Comparison of ENCODE assay signal across 8 mouse cellular contexts in the genomic region with DNA sequence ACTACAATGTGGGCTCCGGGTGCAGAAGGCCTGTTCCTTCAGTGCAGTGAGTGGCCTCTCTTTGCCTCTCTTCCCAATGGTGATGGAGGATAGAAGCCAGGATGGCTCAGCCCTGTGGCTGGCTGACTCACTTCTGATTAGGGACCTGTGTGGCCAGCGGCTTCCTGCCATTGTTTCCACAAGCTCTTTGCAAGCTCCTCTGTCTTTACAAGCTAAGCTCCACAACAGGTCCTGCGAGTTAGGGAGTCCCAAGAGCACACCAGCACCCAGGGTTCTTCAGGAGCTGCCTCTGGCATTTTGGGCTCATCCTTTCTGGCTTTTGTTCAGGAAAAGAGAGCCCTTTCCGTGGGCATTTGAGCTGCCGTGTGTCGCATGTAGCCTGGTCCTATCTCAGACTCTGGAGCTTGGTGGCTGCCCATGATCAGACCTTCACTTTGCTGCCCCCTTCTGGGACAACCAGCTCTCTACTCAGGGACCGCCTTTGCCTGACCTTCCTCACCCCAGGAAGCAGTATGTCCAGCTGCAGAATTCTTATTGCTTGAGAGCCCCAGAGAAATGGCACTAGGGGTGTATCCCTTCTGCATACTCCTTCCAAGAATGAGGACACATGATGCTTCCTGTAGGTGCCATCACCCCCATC.
A peak's percentile ranks its signal among the peaks of the same experiment; 100 is the strongest.
DNase-seq lines count a peak whose midpoint lies in the region; ATAC-seq and TF ChIP-seq lines count a peak whose summit lies in the region.

No protein-coding gene starts in this region.

- no peaks in the 10 kb centered on the region for H3K27me3 ChIP-seq in Patski
- no peaks in the 10 kb centered on the region for H3K27me3 ChIP-seq in hindbrain, embryonic 11.5 days (ENCODE audit: control insufficient read depth, insufficient read depth, low read length)

- no peaks in the 10 kb centered on the region for H3K9me3 ChIP-seq in hindbrain, embryonic 11.5 days (ENCODE audit: control insufficient read depth, low read length)

- H3K36me3 ChIP-seq in hindbrain, embryonic 11.5 days (ENCODE audit: control insufficient read depth, insufficient read depth, low read length): no peaks in the 10 kb centered on the region

- peaks cover 59% of the 10 kb centered on the region for H3K4me1 ChIP-seq in hindbrain, embryonic 11.5 days (replicated peaks; ENCODE audit: control insufficient read depth, insufficient read depth, low read length)

- peak overlapping the region; percentile 17; the same call in 1 of the 2 replicates for H3K4me2 ChIP-seq in hindbrain, embryonic 11.5 days (replicated peaks; ENCODE audit: low read depth, low read length)

- ATAC-seq in Patski: peak; percentile 57
- no peak for ATAC-seq in hindbrain, embryonic 11.5 days (ENCODE audit: low FRiP score)

- POLR2A ChIA-PET in Patski (lab: Charles Lee): interaction anchor here (0.5 to 1.9 kb wide), 4 partner anchors 76 to 148 kb away, joined by 3 to 5 read pairs (median 4); partner anchors contain the start of gene Ssbp3

- DNase-seq in Patski (ENCODE audit: low read depth, low spot score): no peak
- DNase-seq in cerebellum, adult 8-10 months: peak; percentile 84
- DNase-seq in frontal cortex, adult 2 months (ENCODE audit: extremely low spot score in 1 of 2, low spot score in 1 of 2): peak; percentile 49 to 82
- DNase-seq in hindbrain, embryonic 11.5 days (ENCODE audit: low spot score): peak; percentile 74
- DNase-seq in left cerebral cortex, adult 11 months (ENCODE audit: low spot score): peak; percentile 61
- peak; percentile 95 for DNase-seq in lung, postnatal 36 days
- peak; percentile 82 for DNase-seq in retina, postnatal 1 day
- DNase-seq in urinary bladder, adult 18-20 months (ENCODE audit: low spot score in 2 of 2): peak; percentile 67 to 78

- TF ChIP-seq CTCF in Patski (IDR thresholded peaks at IDR 0.05): peak; percentile 71

- CTCF ChIA-PET in Patski (lab: Charles Lee): interaction anchor here (0.7 to 2.0 kb wide), 8 partner anchors 11 to 176 kb away, joined by 3 to 7 read pairs (median 3); partner anchors contain the start of gene Ssbp3

- H3K27ac ChIP-seq in hindbrain, embryonic 11.5 days (ENCODE audit: low read depth, low read length): peak overlapping the region; percentile 68

- H3K4me3 ChIP-seq in hindbrain, embryonic 11.5 days (ENCODE audit: low read depth, low read length): no peak overlapping the region

- H3K9ac ChIP-seq in hindbrain, embryonic 11.5 days (ENCODE audit: low read depth, low read length): 0 out of 2 replicates have a peak overlapping the region, but pooled peaks have one; percentile 27

- in situ Hi-C loops in Patski (cut with MboI; ENCODE audit: low pct_unique_long_range_greater_than_20kb): loop anchor here (5.0 kb wide), 1 partner anchor 146 kb away; no protein-coding TSS in a partner anchor

- WGBS in hindbrain, embryonic 11.5 days: 27% methylated on average over 7 of the region's 7 CpGs
